Mouse (Mus musculus) cerebellum, adult 2 months (tissue): Measurements from ENCODE around the gene Aph1a.

Experiments used
- CTCF ChIP-seq: fragments of 200-500 bp; IDR thresholded peaks from 2 replicates; pipeline ENCODE4 v1.5.1; 2011; ENCODE audit warnings: low read depth, mild to moderate bottlenecking, control low read depth, low read length, moderate library complexity, borderline replicate concordance; ENCODE audit not compliant: insufficient read depth
- POLR2A ChIP-seq: fragments of 200-500 bp; IDR thresholded peaks from 2 replicates; pipeline ENCODE4 v1.6.1; 2011; ENCODE audit warnings: low read length, control low read depth, borderline replicate concordance; ENCODE audit not compliant: insufficient read depth

GRCm38 (mm10) chr3:95930471-95930789 is 36.7 kb downstream of the Aph1a start:
- TF ChIP-seq POLR2A: no peak
- no peak for TF ChIP-seq CTCF
